Mouse (Mus musculus) NIH3T3 (cell line): ENCODE results near the gene Obp2a.
"Not testable (repeated sequence)": the region's sequence is repeated elsewhere in the genome, so short reads cannot be mapped to it uniquely, and the experiment has no call there.

Experiments used
- DNase-seq: peaks from one replicate; pipeline ENCODE4 v3.0.0-alpha.2; 2012; ENCODE audit warnings: low read depth

Obp2a gene

GRCm38 (mm10) chr2:25709791-25710190 is 9.9 kb downstream of the Obp2a start:
- DNase-seq: not testable (repeated sequence)

- not testable (repeated sequence) for DNase-seq
These were observed 11.8 kb downstream of the Obp2a start for GRCm38 (mm10) chr2:25711641-25712040.

- DNase-seq: no peak
These were observed 17.4 kb downstream of the Obp2a start for GRCm38 (mm10) chr2:25717222-25717621.

- DNase-seq: no peak
These were observed 33.5 kb downstream of the Obp2a start for GRCm38 (mm10) chr2:25733199-25733930.

GRCm38 (mm10) chr2:25736709-25737108 is 36.9 kb downstream of the Obp2a start, which contains the start of gene Obp2b:
Obp2b (plus strand) TSS chr2:25737009.
- DNase-seq: not testable (repeated sequence)

GRCm38 (mm10) chr2:25741671-25742070 is 41.8 kb downstream of the Obp2a start:
- DNase-seq: no peak
